Comparison of ENCODE assay signal across 10 mouse cellular contexts in genomic region chr13:83529729-83530314, GRCm38 (mm10). TPM values are rescaled to one million over a fixed set of nuclear protein-coding genes. Genes with fewer than 3 reads are reported as not detected.
DNase-seq lines count a peak whose midpoint lies in the region; ATAC-seq lines count a peak whose summit lies in the region.
"Had no signal": no experiment of that assay in that cellular context is flagged by ENCODE, and none has a peak within 500 bp of the region (broad histone marks: within the 10 kb centered on the region; RNA-seq: fewer than 3 reads in every experiment).

No protein-coding gene starts in this region.

- WGBS in forebrain, embryonic 15.5 days, result 71% methylated on average over 8 of the region's 8 CpGs
- WGBS in forebrain, embryonic 12.5 days, result 82% methylated on average over 8 of the region's 8 CpGs
- WGBS in heart, embryonic 12.5 days, result 53% methylated on average over 8 of the region's 8 CpGs

- peak overlapping the region; percentile 3; the same call in 1 of the 2 replicates for H3K4me3 ChIP-seq in forebrain, embryonic 15.5 days
- H3K4me3 ChIP-seq in forebrain, embryonic 12.5 days (replicated peaks), result no peak overlapping the region
- H3K4me3 ChIP-seq in heart, embryonic 12.5 days, result no peak overlapping the region
- H3K4me3 ChIP-seq: neural tube, embryonic 12.5 days had no signal

- DNase-seq in kidney, postnatal 10 days, result peak; percentile 11
- DNase-seq in kidney, postnatal 25 days, result no peak
- DNase-seq in A20 (ENCODE audit: low read depth, low spot score), result peak; percentile 69
- no peak for DNase-seq in thymus, postnatal 0 days (ENCODE audit: low spot score)
- DNase-seq: gastrocnemius, postnatal 25 days had no signal

- peaks cover 4% of the 10 kb centered on the region; the same call in 1 of the 2 replicates for H3K4me1 ChIP-seq in forebrain, embryonic 15.5 days
- H3K4me1 ChIP-seq in forebrain, embryonic 12.5 days, result peaks cover 4% of the 10 kb centered on the region; the same call in 1 of the 2 replicates
- peaks cover 11% of the 10 kb centered on the region for H3K4me1 ChIP-seq in heart, embryonic 12.5 days (replicated peaks)
- H3K4me1 ChIP-seq: neural tube, embryonic 12.5 days had no signal

- H3K27ac ChIP-seq in forebrain, embryonic 15.5 days (replicated peaks), result no peak overlapping the region
- no peak overlapping the region for H3K27ac ChIP-seq in forebrain, embryonic 12.5 days
- H3K27ac ChIP-seq in heart, embryonic 12.5 days (ENCODE audit: poor library complexity, severe bottlenecking), result no peak overlapping the region
- H3K27ac ChIP-seq: neural tube, embryonic 12.5 days had no signal

- no peaks in the 10 kb centered on the region for H3K9me3 ChIP-seq in forebrain, embryonic 15.5 days
- no peaks in the 10 kb centered on the region for H3K9me3 ChIP-seq in forebrain, embryonic 12.5 days
- no peaks in the 10 kb centered on the region for H3K9me3 ChIP-seq in heart, embryonic 12.5 days (replicated peaks)
- H3K9me3 ChIP-seq: neural tube, embryonic 12.5 days had no signal

- no peaks in the 10 kb centered on the region for H3K36me3 ChIP-seq in forebrain, embryonic 15.5 days
- H3K36me3 ChIP-seq in forebrain, embryonic 12.5 days (replicated peaks), result no peaks in the 10 kb centered on the region
- no peaks in the 10 kb centered on the region for H3K36me3 ChIP-seq in heart, embryonic 12.5 days
- H3K36me3 ChIP-seq: neural tube, embryonic 12.5 days had no signal

- ATAC-seq in forebrain, embryonic 15.5 days (replicated peaks), result no peak
- ATAC-seq in forebrain, embryonic 12.5 days (ENCODE audit: low FRiP score), result no peak
- ATAC-seq in heart, embryonic 12.5 days (ENCODE audit: insufficient number of reproducible peaks, low FRiP score), result no peak
- ATAC-seq in CD4-positive, CD25-positive, alpha-beta regulatory T cell, adult 4 months, result no peak

- no peaks in the 10 kb centered on the region for H3K27me3 ChIP-seq in forebrain, embryonic 15.5 days
- 0 out of 2 replicates have a peak, but pooled peaks cover 8% of the 10 kb centered on the region for H3K27me3 ChIP-seq in forebrain, embryonic 12.5 days
- H3K27me3 ChIP-seq in heart, embryonic 12.5 days (replicated peaks), result no peaks in the 10 kb centered on the region
- H3K27me3 ChIP-seq: neural tube, embryonic 12.5 days had no signal

- H3K4me2 ChIP-seq in forebrain, embryonic 15.5 days (replicated peaks), result peak overlapping the region; percentile 10
- no peak overlapping the region for H3K4me2 ChIP-seq in forebrain, embryonic 12.5 days
- peak overlapping the region; percentile 51 for H3K4me2 ChIP-seq in heart, embryonic 12.5 days
- H3K4me2 ChIP-seq: neural tube, embryonic 12.5 days had no signal

- H3K9ac ChIP-seq in forebrain, embryonic 15.5 days (replicated peaks), result no peak overlapping the region
- no peak overlapping the region for H3K9ac ChIP-seq in forebrain, embryonic 12.5 days
- peak overlapping the region; percentile 45; the same call in 1 of the 2 replicates for H3K9ac ChIP-seq in heart, embryonic 12.5 days
- H3K9ac ChIP-seq: neural tube, embryonic 12.5 days had no signal

RNA-seq across cellular contexts. Expression of gene Mef2c, which starts 26.0 kb away (rescaled TPM):
- 197 and 227 TPM in 2 replicates for polyA plus RNA-seq in forebrain, embryonic 15.5 days (2015; fragmentation: Nextera tagmentation; extraction: Ambion mirVana)
- polyA plus RNA-seq in forebrain, embryonic 12.5 days (2016; fragmentation: Nextera tagmentation; extraction: Ambion mirVana), result 29.4 and 33.3 TPM in 2 replicates
- 117 and 127 TPM in 2 replicates for polyA plus RNA-seq in heart, embryonic 12.5 days (2016; fragmentation: Nextera tagmentation; extraction: Ambion mirVana)
- 7.0 and 8.6 TPM in 2 replicates for polyA plus RNA-seq in thymus, postnatal 0 days (2015; fragmentation: Nextera tagmentation; extraction: Ambion mirVana)
- 10 to 100 TPM in 1 of 2 experiments, 1 to 10 TPM in 1; 1.2 to 14.7 TPM for polyA plus RNA-seq in CD4-positive, CD25-positive, alpha-beta regulatory T cell, adult 4 months (2017; shearing (Covaris generic))

Comparison
In these comparisons a context has a peak if more than half of its experiments do, and no peak if none do; other contexts are left out.
1. DNase-seq: peak in kidney, postnatal 10 days (single experiment) and A20 (single experiment); none in kidney, postnatal 25 days (0 of 2) and thymus, postnatal 0 days (single experiment).